Mouse (Mus musculus): ENCODE results near the gene Nkpd1. TPM values are rescaled to one million over a fixed set of nuclear protein-coding genes. Genes with fewer than 3 reads are reported as not detected.

Gene Nkpd1
- polyA plus RNA-seq, 1 experiment = 1.1 TPM

GRCm38 (mm10) chr7:19477084-19477483 lies 40.6 kb upstream of the Nkpd1 start:
- TF ChIP-seq CTCF (IDR thresholded peaks at IDR 0.05; ENCODE audit: borderline replicate concordance, control insufficient read depth, extremely low read depth, insufficient read depth, low read length, poor library complexity) (no peak), POLR2A (IDR thresholded peaks at IDR 0.05; ENCODE audit: control insufficient read depth, extremely low read depth, insufficient read depth, low read length, poor library complexity) (no peak)

GRCm38 (mm10) chr7:19477624-19478384 lies 39.8 kb upstream of the Nkpd1 start:
- WGBS = 65% methylated on average over 14 of the region's 14 CpGs
- no peak overlapping the region for H3K27ac ChIP-seq (ENCODE audit: control insufficient read depth, insufficient read depth, low read length)
- no peaks in the 10 kb centered on the region for H3K36me3 ChIP-seq (ENCODE audit: control insufficient read depth, insufficient read depth, low read length)
- no peak overlapping the region for H3K4me3 ChIP-seq (ENCODE audit: control insufficient read depth, insufficient read depth, low read length)
- H3K27me3 ChIP-seq (ENCODE audit: control insufficient read depth, insufficient read depth, low read length) = no peaks in the 10 kb centered on the region; the same call in 1 of the 2 replicates
- DNase-seq = no peak
- peaks cover 11% of the 10 kb centered on the region for H3K4me1 ChIP-seq (replicated peaks; ENCODE audit: control insufficient read depth, insufficient read depth, low read length)
- TF ChIP-seq POLR2A (IDR thresholded peaks at IDR 0.05; ENCODE audit: control insufficient read depth, extremely low read depth, insufficient read depth, low read length, poor library complexity) (no peak), CTCF (IDR thresholded peaks at IDR 0.05; ENCODE audit: borderline replicate concordance, control insufficient read depth, extremely low read depth, insufficient read depth, low read length, poor library complexity) (no peak)

More at GRCm38 (mm10) chr7:19477084-19477483, 40.6 kb upstream of the Nkpd1 start:
- H3K27ac ChIP-seq (ENCODE audit: control insufficient read depth, insufficient read depth, low read length) = no peak overlapping the region
- H3K27me3 ChIP-seq (ENCODE audit: control insufficient read depth, insufficient read depth, low read length) = no peaks in the 10 kb centered on the region; the same call in 1 of the 2 replicates
- peaks cover 19% of the 10 kb centered on the region for H3K4me1 ChIP-seq (replicated peaks; ENCODE audit: control insufficient read depth, insufficient read depth, low read length)
- 83% methylated on average over 2 of the region's 2 CpGs for WGBS
- DNase-seq = no peak
- H3K4me3 ChIP-seq (ENCODE audit: control insufficient read depth, insufficient read depth, low read length) = no peak overlapping the region
- H3K36me3 ChIP-seq (ENCODE audit: control insufficient read depth, insufficient read depth, low read length) = no peaks in the 10 kb centered on the region

DNA sequence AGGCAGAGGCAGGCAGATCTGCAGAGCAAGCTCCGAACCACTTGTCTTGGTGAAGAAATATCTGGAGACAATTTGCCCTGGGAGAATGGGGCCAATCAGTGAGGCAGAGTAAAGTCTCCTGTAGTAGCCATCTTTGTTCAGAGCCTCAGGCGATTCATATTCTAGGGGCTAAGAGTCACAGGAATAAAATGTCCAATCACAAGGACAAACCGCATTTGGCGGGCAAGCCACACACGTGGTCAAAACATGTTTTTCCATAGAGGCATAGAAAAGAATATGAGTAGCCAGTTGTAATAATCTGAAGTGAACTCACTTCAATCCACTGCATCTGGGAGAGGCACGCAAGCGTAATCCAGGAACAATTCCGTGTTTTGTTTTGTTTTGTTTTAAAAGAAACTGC lies 34.4 kb upstream of the Nkpd1 start:
- TF ChIP-seq POLR2A (IDR thresholded peaks at IDR 0.05; ENCODE audit: control insufficient read depth, extremely low read depth, insufficient read depth, low read length, poor library complexity) = no peak
- no peak for TF ChIP-seq CTCF (IDR thresholded peaks at IDR 0.05; ENCODE audit: borderline replicate concordance, control insufficient read depth, extremely low read depth, insufficient read depth, low read length, poor library complexity)
- H3K4me1 ChIP-seq (replicated peaks; ENCODE audit: control insufficient read depth, insufficient read depth, low read length) = no peaks in the 10 kb centered on the region
- no peak for DNase-seq
- H3K27me3 ChIP-seq (ENCODE audit: control insufficient read depth, insufficient read depth, low read length) = no peaks in the 10 kb centered on the region
- WGBS = 90% methylated on average over 8 of the region's 8 CpGs
- no peak overlapping the region for H3K27ac ChIP-seq (ENCODE audit: control insufficient read depth, insufficient read depth, low read length)
- H3K36me3 ChIP-seq (ENCODE audit: control insufficient read depth, insufficient read depth, low read length) = no peaks in the 10 kb centered on the region
- H3K4me3 ChIP-seq (ENCODE audit: control insufficient read depth, insufficient read depth, low read length) = no peak overlapping the region

- DNase-seq = no peak
- Histone ChIP-seq H3K27ac (ENCODE audit: control insufficient read depth, insufficient read depth, low read length) (no peak overlapping the region), H3K4me3 (ENCODE audit: control insufficient read depth, insufficient read depth, low read length) (no peak overlapping the region), H3K36me3 (ENCODE audit: control insufficient read depth, insufficient read depth, low read length) (no peaks in the 10 kb centered on the region), H3K27me3 (ENCODE audit: control insufficient read depth, insufficient read depth, low read length) (no peaks in the 10 kb centered on the region), H3K4me1 (replicated peaks; ENCODE audit: control insufficient read depth, insufficient read depth, low read length) (no peaks in the 10 kb centered on the region)
- 100% methylated on average over 1 of the region's 1 CpGs for WGBS
- no peak for TF ChIP-seq POLR2A (IDR thresholded peaks at IDR 0.05; ENCODE audit: control insufficient read depth, extremely low read depth, insufficient read depth, low read length, poor library complexity)
- TF ChIP-seq CTCF (IDR thresholded peaks at IDR 0.05; ENCODE audit: borderline replicate concordance, control insufficient read depth, extremely low read depth, insufficient read depth, low read length, poor library complexity) = no peak
Measured at GRCm38 (mm10) chr7:19485488-19485887, 32.1 kb upstream of the Nkpd1 start.

GRCm38 (mm10) chr7:19486549-19486948 lies 31.1 kb upstream of the Nkpd1 start:
- Histone ChIP-seq H3K36me3 (ENCODE audit: control insufficient read depth, insufficient read depth, low read length) (no peaks in the 10 kb centered on the region), H3K4me3 (ENCODE audit: control insufficient read depth, insufficient read depth, low read length) (no peak overlapping the region)
- WGBS = 97% methylated on average over 7 of the region's 7 CpGs

GRCm38 (mm10) chr7:19489525-19489924 lies 28.1 kb upstream of the Nkpd1 start:
- Histone ChIP-seq H3K27ac (ENCODE audit: control insufficient read depth, insufficient read depth, low read length) (no peak overlapping the region), H3K27me3 (ENCODE audit: control insufficient read depth, insufficient read depth, low read length) (no peaks in the 10 kb centered on the region), H3K4me1 (replicated peaks; ENCODE audit: control insufficient read depth, insufficient read depth, low read length) (no peaks in the 10 kb centered on the region; the same call in 1 of the 2 replicates), H3K36me3 (ENCODE audit: control insufficient read depth, insufficient read depth, low read length) (no peaks in the 10 kb centered on the region), H3K4me3 (ENCODE audit: control insufficient read depth, insufficient read depth, low read length) (no peak overlapping the region)
- no peak for DNase-seq
- WGBS = 95% methylated on average over 31 of the region's 31 CpGs
- no peak for TF ChIP-seq CTCF (IDR thresholded peaks at IDR 0.05; ENCODE audit: borderline replicate concordance, control insufficient read depth, extremely low read depth, insufficient read depth, low read length, poor library complexity)
- no peak for TF ChIP-seq POLR2A (IDR thresholded peaks at IDR 0.05; ENCODE audit: control insufficient read depth, extremely low read depth, insufficient read depth, low read length, poor library complexity)

More at GRCm38 (mm10) chr7:19486549-19486948, 31.1 kb upstream of the Nkpd1 start:
- Histone ChIP-seq H3K4me1 (replicated peaks; ENCODE audit: control insufficient read depth, insufficient read depth, low read length) (no peaks in the 10 kb centered on the region; the same call in 1 of the 2 replicates), H3K27ac (ENCODE audit: control insufficient read depth, insufficient read depth, low read length) (no peak overlapping the region), H3K27me3 (ENCODE audit: control insufficient read depth, insufficient read depth, low read length) (no peaks in the 10 kb centered on the region)
- TF ChIP-seq CTCF (IDR thresholded peaks at IDR 0.05; ENCODE audit: borderline replicate concordance, control insufficient read depth, extremely low read depth, insufficient read depth, low read length, poor library complexity) = no peak
- TF ChIP-seq POLR2A (IDR thresholded peaks at IDR 0.05; ENCODE audit: control insufficient read depth, extremely low read depth, insufficient read depth, low read length, poor library complexity) = no peak
- DNase-seq = no peak
